28 mouse cellular contexts compared by ENCODE assay signal in genomic region chr8:116477941-116478340, GRCm38 (mm10). TPM values are rescaled to one million over a fixed set of nuclear protein-coding genes. Genes with fewer than 3 reads are reported as not detected.
DNase-seq lines count a peak whose midpoint lies in the region; ATAC-seq and TF ChIP-seq lines count a peak whose summit lies in the region.
"Had no signal": no experiment of that assay in that cellular context is flagged by ENCODE, and none has a peak within 500 bp of the region (broad histone marks: within the 10 kb centered on the region; RNA-seq: fewer than 3 reads in every experiment).

No protein-coding gene starts in this region.

- no peaks in the 10 kb centered on the region for H3K27me3 ChIP-seq in cerebellum, adult 2 months (ENCODE audit: control insufficient read depth, insufficient read depth, low read length)
- H3K27me3 ChIP-seq: embryonic facial prominence, embryonic 13.5 days; hindbrain, embryonic 15.5 days; intestine, embryonic 15.5 days; limb, embryonic 12.5 days; stomach, embryonic 15.5 days had no signal

- H3K4me3 ChIP-seq in cerebellum, adult 2 months (replicated peaks; ENCODE audit: insufficient read depth, low read depth, low read length), result no peak overlapping the region
- H3K4me3 ChIP-seq: embryonic facial prominence, embryonic 13.5 days; erythroblast, embryonic 14.5 days; forebrain, embryonic 13.5 days; hindbrain, embryonic 15.5 days; intestine, embryonic 15.5 days; layer of hippocampus, adult 2 months; limb, embryonic 12.5 days; midbrain, embryonic 10.5 days; stomach, embryonic 15.5 days had no signal

- H3K4me1 ChIP-seq in cerebellum, adult 2 months (ENCODE audit: control insufficient read depth, insufficient read depth, low read length), result no peaks in the 10 kb centered on the region
- H3K4me1 ChIP-seq: embryonic facial prominence, embryonic 13.5 days; forebrain, embryonic 13.5 days; hindbrain, embryonic 15.5 days; intestine, embryonic 15.5 days; limb, embryonic 12.5 days; midbrain, embryonic 10.5 days; stomach, embryonic 15.5 days had no signal

- WGBS in cerebellum, adult 2 months, result 81% methylated on average over 9 of the region's 9 CpGs

- peak; percentile 10 for DNase-seq in kidney, postnatal 10 days
- no peak for DNase-seq in kidney, adult 18-20 months
- peak; percentile 26 to 42 for DNase-seq in B cell, adult 2 months
- DNase-seq in urinary bladder, adult 18-20 months (ENCODE audit: low spot score in 2 of 2), result no peak
- no peak for DNase-seq in cerebellum, adult 2 months
- DNase-seq: adrenal gland, postnatal 25 days; cerebellum, adult 11 months; cerebellum, postnatal 25 days; embryo, embryonic 11 days; gastrocnemius, postnatal 36 days; heart, postnatal 4 days; kidney, adult 9 months; lung, embryonic 14.5 days; lung, postnatal 36 days had no signal

- ATAC-seq in common myeloid progenitor, adult 5-6 weeks (replicated peaks; ENCODE audit: low read depth, poor library complexity, severe bottlenecking), result peak; percentile 76
- ATAC-seq in megakaryocyte progenitor cell, adult 5-6 weeks (replicated peaks; ENCODE audit: poor library complexity), result peak; percentile 69
- ATAC-seq: forebrain, embryonic 13.5 days; intestine, embryonic 15.5 days had no signal

- no peak for TF ChIP-seq CTCF in cerebellum, adult 2 months (IDR thresholded peaks at IDR 0.05; ENCODE audit: borderline replicate concordance, insufficient read depth, low read depth, low read length)

- TF ChIP-seq POLR2A in cerebellum, adult 2 months (IDR thresholded peaks at IDR 0.05; ENCODE audit: borderline replicate concordance, insufficient read depth, low read length), result no peak

- no peak overlapping the region for H3K27ac ChIP-seq in cerebellum, adult 2 months (ENCODE audit: insufficient read depth, low read length)
- H3K27ac ChIP-seq: embryonic facial prominence, embryonic 13.5 days; forebrain, embryonic 13.5 days; hindbrain, embryonic 15.5 days; intestine, embryonic 15.5 days; layer of hippocampus, adult 2 months; limb, embryonic 12.5 days; midbrain, embryonic 10.5 days; stomach, embryonic 15.5 days had no signal

RNA-seq across cellular contexts. Expression of gene Dynlrb2, which starts 26.8 kb away (rescaled TPM):
- total RNA-seq in common myeloid progenitor, adult 5-6 weeks (2017), result not detected in 2 replicates
- total RNA-seq in megakaryocyte progenitor cell, adult 5-6 weeks (2015), result not detected in 2 replicates
- not detected in 2 replicates for total RNA-seq in megakaryocyte progenitor cell, adult 5-6 weeks (2017)
- polyA plus RNA-seq in cerebellum, adult 2 months (2012; rRNA removed), result 5.5 and 9.3 TPM in 2 replicates
- total RNA-seq: adrenal gland, postnatal 25 days; gastrocnemius, adult 18-20 months; gastrocnemius, postnatal 36 days; heart, postnatal 4 days had no signal
- polyA plus RNA-seq: embryonic facial prominence, embryonic 13.5 days; erythroblast, embryonic 14.5 days; intestine, embryonic 15.5 days; limb, embryonic 12.5 days; liver, embryonic 11.5 days; small intestine, adult 2 months had no signal

Comparison
In these comparisons a context has a peak if more than half of its experiments do, and no peak if none do; other contexts are left out.
1. DNase-seq: peak in kidney, postnatal 10 days (single experiment) and B cell, adult 2 months (2 of 2); none in kidney, adult 18-20 months (single experiment), urinary bladder, adult 18-20 months (0 of 2) and cerebellum, adult 2 months (0 of 2).